Mouse (Mus musculus) frontal cortex, postnatal 36 days (tissue): ENCODE data around the gene Dnajb11.

Experiments used
- DNase-seq, 2 experiments: peaks; one replicate each; pipeline ENCODE4 v3.0.0; 2022; ENCODE audit warnings: low spot score in 2 of 2

Gene Dnajb11

DNA sequence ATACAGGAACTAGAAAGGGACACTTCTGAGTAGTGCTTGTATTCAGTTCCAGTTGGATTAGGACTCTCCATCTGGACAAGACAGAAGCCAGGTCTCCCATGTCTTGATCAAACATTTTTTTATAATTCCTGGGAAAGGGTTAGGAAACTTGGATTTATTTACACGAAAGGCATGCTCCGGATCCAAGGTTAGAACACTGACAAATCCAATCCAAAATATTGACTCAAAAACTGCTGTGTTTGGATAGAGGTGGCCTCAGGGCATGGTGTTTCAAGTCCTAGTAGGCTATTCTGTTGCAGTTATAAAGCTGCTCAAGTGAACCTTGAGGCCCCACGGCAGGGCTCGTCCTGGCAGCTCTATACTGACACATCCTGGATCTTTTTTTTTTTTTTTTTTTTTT is 64.8 kb downstream of the Dnajb11 start:
- no peak for DNase-seq
